Mouse (Mus musculus): ENCODE results near the gene Siah3. TPM values are rescaled to one million over a fixed set of nuclear protein-coding genes. Genes with fewer than 3 reads are reported as not detected.

Siah3 gene
- polyA plus RNA-seq, 1 experiment, result not detected

DNA sequence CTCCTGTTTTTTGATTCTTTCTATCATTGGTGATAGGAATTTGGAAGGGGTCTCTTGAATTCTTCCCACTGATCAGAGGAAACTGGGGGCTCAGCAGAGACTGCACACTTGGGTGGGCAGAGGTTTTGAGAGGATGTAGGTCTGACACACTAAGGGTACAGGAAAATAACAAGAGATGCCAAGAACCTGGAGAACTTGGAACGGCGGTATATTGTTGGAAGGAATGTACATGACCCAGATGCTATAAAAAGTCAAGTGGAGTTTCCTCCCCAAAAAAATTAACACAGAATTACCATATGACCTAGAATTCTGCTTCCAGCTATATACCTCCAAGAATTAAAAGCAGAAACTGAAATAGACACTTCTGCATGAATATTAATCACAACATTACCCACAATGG is 20.1 kb downstream of the Siah3 start:
- Histone ChIP-seq H3ac (ENCODE audit: control insufficient read depth, insufficient read length) (no peak overlapping the region), H3K79me2 (ENCODE audit: control insufficient read depth, insufficient read depth) (no peaks in the 10 kb centered on the region), H3K36me3 (ENCODE audit: control insufficient read depth, insufficient read depth) (no peaks in the 10 kb centered on the region), H3K27me3 (ENCODE audit: control insufficient read depth, insufficient read depth, insufficient read length) (no peaks in the 10 kb centered on the region), H3K4me2 (ENCODE audit: low read depth) (no peak overlapping the region), H3K4me3 (no peak overlapping the region)
- TF ChIP-seq MAX (IDR thresholded peaks at IDR 0.05; ENCODE audit: low read depth) (no peak), E2F4 (IDR thresholded peaks at IDR 0.05; ENCODE audit: insufficient read depth) (no peak), MYOD1 (IDR thresholded peaks at IDR 0.05; ENCODE audit: control insufficient read depth in 1 of 3, insufficient read length in 2 of 3, low read depth in 2 of 3) (no peak)

- H3K27me3 ChIP-seq (ENCODE audit: control insufficient read depth, insufficient read depth, insufficient read length), result no peaks in the 10 kb centered on the region
- H3K79me2 ChIP-seq (ENCODE audit: control insufficient read depth, insufficient read depth), result no peaks in the 10 kb centered on the region
- H3K4me2 ChIP-seq (ENCODE audit: low read depth), result no peak overlapping the region
- no peak overlapping the region for H3ac ChIP-seq (ENCODE audit: control insufficient read depth, insufficient read length)
- no peaks in the 10 kb centered on the region for H3K36me3 ChIP-seq (ENCODE audit: control insufficient read depth, insufficient read depth)
- no peak overlapping the region for H3K4me3 ChIP-seq
- TF ChIP-seq POLR2A (IDR thresholded peaks at IDR 0.05; ENCODE audit: insufficient read length, low read depth), result no peak
- TF ChIP-seq MAX (IDR thresholded peaks at IDR 0.05; ENCODE audit: low read depth), result no peak
- no peak for TF ChIP-seq USF1 (IDR thresholded peaks at IDR 0.05; ENCODE audit: low read depth)
- no peak for TF ChIP-seq MYOG (IDR thresholded peaks at IDR 0.05; ENCODE audit: control insufficient read depth in 1 of 3, insufficient read depth in 1 of 3, insufficient read length in 2 of 3, low read depth in 2 of 3)
- no peak for TF ChIP-seq TCF12 (IDR thresholded peaks at IDR 0.05; ENCODE audit: insufficient read depth, poor library complexity, severe bottlenecking)
- no peak for TF ChIP-seq MYOD1 (IDR thresholded peaks at IDR 0.05; ENCODE audit: control insufficient read depth in 1 of 3, insufficient read length in 2 of 3, low read depth in 2 of 3)
- no peak for TF ChIP-seq E2F4 (IDR thresholded peaks at IDR 0.05; ENCODE audit: insufficient read depth)
- no peak for TF ChIP-seq REST (IDR thresholded peaks at IDR 0.05; ENCODE audit: insufficient read depth, insufficient read length)
- TF ChIP-seq SRF (IDR thresholded peaks at IDR 0.05; ENCODE audit: control insufficient read depth, insufficient read length, low read depth), result no peak
- TF ChIP-seq POLR2AphosphoS2 (IDR thresholded peaks at IDR 0.05; ENCODE audit: insufficient read length, low read depth), result no peak
- TF ChIP-seq TCF3 (IDR thresholded peaks at IDR 0.05; ENCODE audit: insufficient read length, low read depth), result no peak
- no peak for TF ChIP-seq CEBPB (IDR thresholded peaks at IDR 0.05; ENCODE audit: insufficient read depth, poor library complexity, severe bottlenecking)
These were observed 26.7 kb downstream of the Siah3 start for GRCm38 (mm10) chr14:75482231-75483175.

GRCm38 (mm10) chr14:75483176-75483546 is 27.4 kb downstream of the Siah3 start:
- TF ChIP-seq MYOG (IDR thresholded peaks at IDR 0.05; ENCODE audit: control insufficient read depth in 1 of 3, insufficient read depth in 1 of 3, insufficient read length in 2 of 3, low read depth in 2 of 3) (no peak), REST (IDR thresholded peaks at IDR 0.05; ENCODE audit: insufficient read depth, insufficient read length) (no peak), USF1 (IDR thresholded peaks at IDR 0.05; ENCODE audit: low read depth) (no peak), MYOD1 (IDR thresholded peaks at IDR 0.05; ENCODE audit: control insufficient read depth in 1 of 3, insufficient read length in 2 of 3, low read depth in 2 of 3) (no peak), CEBPB (IDR thresholded peaks at IDR 0.05; ENCODE audit: insufficient read depth, poor library complexity, severe bottlenecking) (no peak), POLR2AphosphoS2 (IDR thresholded peaks at IDR 0.05; ENCODE audit: insufficient read length, low read depth) (no peak), E2F4 (IDR thresholded peaks at IDR 0.05; ENCODE audit: insufficient read depth) (no peak), SRF (IDR thresholded peaks at IDR 0.05; ENCODE audit: control insufficient read depth, insufficient read length, low read depth) (no peak), TCF12 (IDR thresholded peaks at IDR 0.05; ENCODE audit: insufficient read depth, poor library complexity, severe bottlenecking) (no peak), POLR2A (IDR thresholded peaks at IDR 0.05; ENCODE audit: insufficient read length, low read depth) (no peak), MAX (IDR thresholded peaks at IDR 0.05; ENCODE audit: low read depth) (no peak), TCF3 (IDR thresholded peaks at IDR 0.05; ENCODE audit: insufficient read length, low read depth) (no peak)
- no peak overlapping the region for H3K4me3 ChIP-seq
- H3K27me3 ChIP-seq (ENCODE audit: control insufficient read depth, insufficient read depth, insufficient read length), result no peaks in the 10 kb centered on the region
- H3ac ChIP-seq (ENCODE audit: control insufficient read depth, insufficient read length), result no peak overlapping the region
- H3K79me2 ChIP-seq (ENCODE audit: control insufficient read depth, insufficient read depth), result no peaks in the 10 kb centered on the region
- no peak overlapping the region for H3K4me2 ChIP-seq (ENCODE audit: low read depth)
- H3K36me3 ChIP-seq (ENCODE audit: control insufficient read depth, insufficient read depth), result no peaks in the 10 kb centered on the region

- Histone ChIP-seq H3K27me3 (ENCODE audit: control insufficient read depth, insufficient read depth, insufficient read length) (peaks cover 21% of the 10 kb centered on the region), H3K4me2 (ENCODE audit: low read depth) (no peak overlapping the region), H3K79me2 (ENCODE audit: control insufficient read depth, insufficient read depth) (no peaks in the 10 kb centered on the region), H3K36me3 (ENCODE audit: control insufficient read depth, insufficient read depth) (no peaks in the 10 kb centered on the region), H3K4me3 (no peak overlapping the region), H3ac (ENCODE audit: control insufficient read depth, insufficient read length) (no peak overlapping the region)
- TF ChIP-seq MYOG (IDR thresholded peaks at IDR 0.05; ENCODE audit: control insufficient read depth in 1 of 3, insufficient read depth in 1 of 3, insufficient read length in 2 of 3, low read depth in 2 of 3) (no peak), REST (IDR thresholded peaks at IDR 0.05; ENCODE audit: insufficient read depth, insufficient read length) (no peak), CEBPB (IDR thresholded peaks at IDR 0.05; ENCODE audit: insufficient read depth, poor library complexity, severe bottlenecking) (no peak), TCF12 (IDR thresholded peaks at IDR 0.05; ENCODE audit: insufficient read depth, poor library complexity, severe bottlenecking) (no peak), POLR2A (IDR thresholded peaks at IDR 0.05; ENCODE audit: insufficient read length, low read depth) (no peak), MAX (IDR thresholded peaks at IDR 0.05; ENCODE audit: low read depth) (no peak), E2F4 (IDR thresholded peaks at IDR 0.05; ENCODE audit: insufficient read depth) (no peak), SRF (IDR thresholded peaks at IDR 0.05; ENCODE audit: control insufficient read depth, insufficient read length, low read depth) (no peak), TCF3 (IDR thresholded peaks at IDR 0.05; ENCODE audit: insufficient read length, low read depth) (no peak), POLR2AphosphoS2 (IDR thresholded peaks at IDR 0.05; ENCODE audit: insufficient read length, low read depth) (no peak), MYOD1 (IDR thresholded peaks at IDR 0.05; ENCODE audit: control insufficient read depth in 1 of 3, insufficient read length in 2 of 3, low read depth in 2 of 3) (no peak), USF1 (IDR thresholded peaks at IDR 0.05; ENCODE audit: low read depth) (no peak)
These were observed 32.1 kb downstream of the Siah3 start for GRCm38 (mm10) chr14:75487932-75488331.

Measured in myocyte (in vitro differentiated cells).